Mouse (Mus musculus): Measurements from ENCODE around the gene Ncmap.

Ncmap gene

GRCm38 (mm10) chr4:135397991-135398390, at the start of gene Ncmap:
TSS of gene Ncmap (minus strand) at chr4:135398227.
- no peak for DNase-seq (ENCODE audit: low spot score)

GRCm38 (mm10) chr4:135442473-135442872, 44.4 kb upstream of the Ncmap start:
- no peak for DNase-seq (ENCODE audit: low spot score)

GRCm38 (mm10) chr4:135439904-135440522, 42.0 kb upstream of the Ncmap start:
- DNase-seq (ENCODE audit: low spot score): peak; percentile 25

GRCm38 (mm10) chr4:135439188-135439647, 41.2 kb upstream of the Ncmap start:
- DNase-seq (ENCODE audit: low spot score): peak; percentile 23

GRCm38 (mm10) chr4:135437924-135438323, 39.9 kb upstream of the Ncmap start:
- DNase-seq (ENCODE audit: low spot score): no peak

GRCm38 (mm10) chr4:135436291-135436690, 38.3 kb upstream of the Ncmap start:
- DNase-seq (ENCODE audit: low spot score): no peak

- DNase-seq (ENCODE audit: low spot score): no peak
Measured at GRCm38 (mm10) chr4:135434395-135434789, 36.4 kb upstream of the Ncmap start.

- peak; percentile 72 for DNase-seq (ENCODE audit: low spot score)
Measured at GRCm38 (mm10) chr4:135433443-135434394, 35.7 kb upstream of the Ncmap start, which contains the start of gene Rcan3. TSS of gene Rcan3 (minus strand) at chr4:135433853.

- DNase-seq (ENCODE audit: low spot score): peak; percentile 12
Measured at GRCm38 (mm10) chr4:135433086-135433442, 35.0 kb upstream of the Ncmap start.

- DNase-seq (ENCODE audit: low spot score): no peak
Measured at GRCm38 (mm10) chr4:135429990-135430760, 32.1 kb upstream of the Ncmap start.

GRCm38 (mm10) chr4:135429383-135429782, 31.4 kb upstream of the Ncmap start:
- DNase-seq (ENCODE audit: low spot score): no peak

GRCm38 (mm10) chr4:135426587-135426986, 28.6 kb upstream of the Ncmap start:
- no peak for DNase-seq (ENCODE audit: low spot score)

GRCm38 (mm10) chr4:135425625-135426024, 27.6 kb upstream of the Ncmap start:
- DNase-seq (ENCODE audit: low spot score): no peak

GRCm38 (mm10) chr4:135420961-135421360, 22.9 kb upstream of the Ncmap start:
- DNase-seq (ENCODE audit: low spot score): no peak

GRCm38 (mm10) chr4:135420416-135420815, 22.4 kb upstream of the Ncmap start:
- DNase-seq (ENCODE audit: low spot score): no peak

GRCm38 (mm10) chr4:135419996-135420395, 22.0 kb upstream of the Ncmap start:
- no peak for DNase-seq (ENCODE audit: low spot score)

GRCm38 (mm10) chr4:135416367-135416766, 18.3 kb upstream of the Ncmap start:
- no peak for DNase-seq (ENCODE audit: low spot score)

- DNase-seq (ENCODE audit: low spot score): no peak
Measured at GRCm38 (mm10) chr4:135413491-135413890, 15.5 kb upstream of the Ncmap start.

- DNase-seq (ENCODE audit: low spot score): no peak
Measured at GRCm38 (mm10) chr4:135411633-135412032, 13.6 kb upstream of the Ncmap start.

- DNase-seq (ENCODE audit: low spot score): no peak
Measured at GRCm38 (mm10) chr4:135406180-135406579, 8.2 kb upstream of the Ncmap start.

GRCm38 (mm10) chr4:135404916-135405315, 6.9 kb upstream of the Ncmap start:
- DNase-seq (ENCODE audit: low spot score): no peak

GRCm38 (mm10) chr4:135404048-135404447, 6.0 kb upstream of the Ncmap start:
- no peak for DNase-seq (ENCODE audit: low spot score)

Measured in spleen, adult 12 weeks (tissue).